Mouse (Mus musculus): ENCODE measurements around the gene Gm11172. TPM values are rescaled to one million over a fixed set of nuclear protein-coding genes. Genes with fewer than 3 reads are reported as not detected.

Gm11172 gene
- polyA plus RNA-seq, 1 experiment from 2014 or later = not detected

DNA sequence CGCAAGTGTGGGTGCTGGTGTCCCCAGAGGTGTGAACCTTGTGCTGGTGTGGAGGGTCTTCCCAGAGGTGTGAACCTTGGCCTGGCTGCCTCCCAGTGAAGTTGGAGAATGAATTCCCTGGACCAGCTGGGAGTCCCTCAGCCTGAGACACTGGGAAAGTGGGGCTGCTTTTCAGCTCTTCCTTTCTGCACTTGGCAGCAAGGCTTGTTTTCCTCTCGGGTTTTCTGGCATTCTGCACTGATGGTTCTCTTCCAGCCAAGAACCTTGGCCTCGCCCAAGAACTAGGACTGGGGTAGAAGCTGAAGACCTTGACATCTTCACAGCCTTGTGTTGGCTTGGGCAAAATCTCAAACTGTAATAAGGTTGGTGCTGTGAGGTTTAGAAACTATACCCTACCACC is 48.7 kb downstream of the Gm11172 start:
- no peaks in the 10 kb centered on the region for H3K4me1 ChIP-seq (replicated peaks)
- WGBS = 82% methylated on average over 3 of the region's 3 CpGs
- no peak for ATAC-seq (ENCODE audit: low FRiP score)
- no peak overlapping the region for H3K4me2 ChIP-seq
- no peaks in the 10 kb centered on the region for H3K9me3 ChIP-seq
- H3K9ac ChIP-seq = no peak overlapping the region
- H3K27me3 ChIP-seq = no peaks in the 10 kb centered on the region
- no peaks in the 10 kb centered on the region for H3K36me3 ChIP-seq
- no peak overlapping the region for H3K27ac ChIP-seq
- H3K4me3 ChIP-seq = no peak overlapping the region

Other genes starting within 250 kb of the Gm11172 start
- 3.6 TPM in 2 replicates for gene Socs1, start 27.4 kb upstream of the Gm11172 start, polyA plus RNA-seq (2015; fragmentation: Nextera tagmentation; extraction: Ambion mirVana)
- not detected in 2 replicates for gene Tnp2, start 24.3 kb upstream of the Gm11172 start, polyA plus RNA-seq (2015; fragmentation: Nextera tagmentation; extraction: Ambion mirVana)
- gene Prm3, start 22.0 kb upstream of the Gm11172 start, polyA plus RNA-seq (2015; fragmentation: Nextera tagmentation; extraction: Ambion mirVana) = not detected in 2 replicates
- not detected in 2 replicates for gene Prm2, start 16.8 kb upstream of the Gm11172 start, polyA plus RNA-seq (2015; fragmentation: Nextera tagmentation; extraction: Ambion mirVana)
- gene Prm1, start 7.1 kb upstream of the Gm11172 start, polyA plus RNA-seq (2015; fragmentation: Nextera tagmentation; extraction: Ambion mirVana) = not detected in 2 replicates
- 0.39 and 0.54 TPM in 2 replicates for gene Rmi2, start 22.1 kb downstream of the Gm11172 start, polyA plus RNA-seq (2015; fragmentation: Nextera tagmentation; extraction: Ambion mirVana)
- gene Snn, start 248.0 kb downstream of the Gm11172 start, polyA plus RNA-seq (2015; fragmentation: Nextera tagmentation; extraction: Ambion mirVana) = 145 TPM in 2 replicates